Mouse (Mus musculus) kidney, adult 2 months (tissue): ENCODE results near the gene Pex5l. TPM values are rescaled to one million over a fixed set of nuclear protein-coding genes. Genes with fewer than 3 reads are reported as not detected.

Source experiments
- DNase-seq: peaks from one replicate; pipeline ENCODE4 v3.0.0; 2021
- H3K27ac ChIP-seq: fragments of 200-500 bp; 2 replicates; pipeline ENCODE4 v1.5.1; 2012; ENCODE audit warnings: low read depth, low read length, control low read depth, inconsistent platforms; ENCODE audit not compliant: insufficient read depth
- H3K27me3 ChIP-seq: fragments of 200-500 bp; replicated peaks from 2 replicates; pipeline ENCODE4 v1.6.1; 2012; ENCODE audit warnings: mild to moderate bottlenecking, moderate library complexity, low read length, inconsistent platforms; ENCODE audit not compliant: control insufficient read depth, insufficient read depth
- H3K36me3 ChIP-seq: fragments of 200-500 bp; 2 replicates; pipeline ENCODE4 v1.6.1; 2012; ENCODE audit warnings: mild to moderate bottlenecking, moderate library complexity, low read length, inconsistent platforms; ENCODE audit not compliant: control insufficient read depth, insufficient read depth
- H3K4me1 ChIP-seq: fragments of 200-500 bp; 2 replicates; pipeline ENCODE4 v1.6.1; 2011; ENCODE audit warnings: low read length; ENCODE audit not compliant: control insufficient read depth, insufficient read depth
- H3K4me3 ChIP-seq: fragments of 200-500 bp; 2 replicates; pipeline ENCODE4 v1.5.1; 2011; ENCODE audit warnings: mild to moderate bottlenecking, low read depth, low read length, control low read depth; ENCODE audit not compliant: insufficient read depth
- CTCF ChIP-seq: fragments of 200-500 bp; conservative IDR thresholded peaks from 2 replicates; pipeline ENCODE4 v1.5.1; 2011; ENCODE audit warnings: low read depth, mild to moderate bottlenecking, control low read depth, low read length, moderate library complexity, mixed read lengths; ENCODE audit not compliant: insufficient read depth, insufficient read length
- POLR2A ChIP-seq: fragments of 200-500 bp; IDR thresholded peaks from one replicate; pipeline ENCODE4 v1.6.1; 2011; ENCODE audit warnings: low read depth, low read length, control low read depth
- WGBS: fragments of 180-500 bp; shearing (Covaris S2); methylation state at CpG from one replicate; pipeline ENCODE4 v1.1.7; 2018; 5-methylcytosine and 5-hydroxymethylcytosine counted together
- polyA plus RNA-seq: library from polyadenylated mRNA; depleted of rRNA; stranded (reverse); fragments of >200 nt; gene quantifications from 2 replicates; pipeline ENCODE4 v1.2.3, GENCODE M21; 2012

The Pex5l gene
- polyA plus RNA-seq, 1 experiment: 0.58 TPM

DNA sequence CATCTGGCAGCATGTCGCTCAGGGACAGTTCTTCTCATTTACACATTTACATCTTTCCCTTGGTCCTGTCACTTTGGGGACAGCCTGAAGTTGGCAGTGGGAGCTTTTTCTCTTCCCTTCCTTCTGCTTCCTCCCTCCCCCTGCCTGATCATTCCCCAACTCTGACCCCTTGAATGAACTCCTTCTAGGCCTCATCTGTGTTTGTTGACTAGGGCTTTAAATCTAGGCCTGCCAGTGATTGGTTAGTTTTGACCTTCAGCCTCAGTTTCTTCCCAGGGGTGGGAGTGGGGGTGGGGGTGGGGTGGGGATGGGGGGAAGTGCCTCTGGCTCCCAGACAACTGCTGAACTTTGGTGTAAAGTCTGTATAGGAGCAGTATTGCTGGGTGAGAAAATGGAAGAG lies 238.4 kb downstream of the Pex5l start:
- H3K4me3 ChIP-seq: no peak overlapping the region
- H3K4me1 ChIP-seq: no peaks in the 10 kb centered on the region
- TF ChIP-seq CTCF (no peak), POLR2A (no peak)
- 95% methylated on average over 1 of the region's 1 CpGs for WGBS
- no peaks in the 10 kb centered on the region for H3K27me3 ChIP-seq
- no peak overlapping the region for H3K27ac ChIP-seq
- H3K36me3 ChIP-seq: no peaks in the 10 kb centered on the region
- DNase-seq: no peak

GRCm38 (mm10) chr3:32903462-32903861 lies 239.6 kb downstream of the Pex5l start:
- Histone ChIP-seq H3K27ac (no peak overlapping the region), H3K27me3 (no peaks in the 10 kb centered on the region), H3K36me3 (no peaks in the 10 kb centered on the region), H3K4me3 (no peak overlapping the region), H3K4me1 (no peaks in the 10 kb centered on the region)
- no peak for TF ChIP-seq CTCF
- WGBS: 82% methylated on average over 4 of the region's 4 CpGs
- no peak for DNase-seq
